Mouse (Mus musculus) colon, adult 2 months (tissue): Measurements from ENCODE around the gene Psg17. TPM values are rescaled to one million over a fixed set of nuclear protein-coding genes. Genes with fewer than 3 reads are reported as not detected.

Experiments
- polyA plus RNA-seq: library from polyadenylated mRNA; depleted of rRNA; stranded (reverse); fragments of >200 nt; gene quantifications from 2 replicates; pipeline ENCODE4 v1.2.3, GENCODE M21; 2012; rRNA removed

The Psg17 gene
- 0.26 and 0.38 TPM in 2 replicates for polyA plus RNA-seq

DNA sequence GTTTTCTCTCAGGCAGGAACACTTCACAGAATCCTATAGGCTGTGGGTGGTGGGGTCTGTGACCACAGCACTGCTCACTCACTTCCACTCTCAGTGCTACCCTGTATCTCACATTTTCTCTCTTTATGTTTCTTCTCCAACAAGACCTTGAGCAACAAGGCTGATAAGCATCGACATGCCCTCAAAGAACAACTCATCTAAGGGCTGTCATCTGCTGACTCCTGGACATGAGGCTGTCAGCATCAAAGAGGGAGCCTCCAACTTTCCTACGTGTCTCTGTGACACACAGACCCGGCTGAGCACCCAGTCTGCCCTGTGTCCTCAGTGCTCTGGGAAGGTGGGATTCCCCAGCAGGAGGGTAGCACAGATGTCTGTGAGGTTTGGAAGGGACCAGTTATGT, at the start of gene Psg17:
Psg17 (minus strand) TSS at position 101 of the 400 bp plus-strand sequence.

DNA sequence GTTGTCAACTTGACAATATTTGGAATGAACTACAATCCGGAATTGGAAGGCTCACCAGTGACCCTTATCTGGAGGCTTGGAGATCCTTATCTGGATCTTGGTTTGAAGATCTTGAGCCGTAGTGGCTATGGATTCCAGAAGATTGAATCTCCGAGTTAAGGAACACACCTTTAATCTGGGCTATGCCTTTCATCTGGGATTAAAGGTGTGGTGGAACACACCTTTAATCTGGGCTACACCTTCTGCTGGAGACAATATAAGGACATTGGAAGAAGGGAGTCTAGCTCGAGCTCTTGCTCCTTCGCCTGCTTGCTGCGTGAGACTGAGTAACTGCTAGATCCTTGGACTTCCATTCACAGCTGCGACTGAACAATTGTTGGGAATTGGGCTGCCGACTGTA, 49.6 kb upstream of the Psg17 start, which contains the start of gene Pglyrp1:
Pglyrp1 (plus strand) TSS at position 301 of the 400 bp plus-strand sequence.

DNA sequence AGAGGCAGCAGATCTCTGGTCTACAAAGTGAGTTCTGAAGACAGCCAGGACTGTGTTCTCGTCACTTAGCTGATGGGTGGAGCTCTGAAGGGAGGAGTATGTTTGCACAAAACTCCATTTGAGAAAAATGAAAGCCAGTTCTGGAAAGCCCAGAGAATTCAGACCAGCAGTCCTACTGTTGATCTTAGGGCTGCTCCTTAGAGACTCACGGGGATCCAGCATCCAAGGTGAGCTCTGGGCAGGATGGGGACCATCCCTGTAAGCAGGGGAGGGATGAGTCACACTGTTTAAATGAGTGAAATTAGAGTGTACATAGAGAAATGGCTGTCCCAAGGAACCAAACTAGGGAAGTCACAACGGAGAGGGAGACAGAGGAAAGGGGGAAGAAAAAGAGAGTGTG, 18.5 kb upstream of the Psg17 start, which contains the start of gene Mill2:
Mill2 (plus strand) TSS at position 102 of the 400 bp plus-strand sequence.

DNA sequence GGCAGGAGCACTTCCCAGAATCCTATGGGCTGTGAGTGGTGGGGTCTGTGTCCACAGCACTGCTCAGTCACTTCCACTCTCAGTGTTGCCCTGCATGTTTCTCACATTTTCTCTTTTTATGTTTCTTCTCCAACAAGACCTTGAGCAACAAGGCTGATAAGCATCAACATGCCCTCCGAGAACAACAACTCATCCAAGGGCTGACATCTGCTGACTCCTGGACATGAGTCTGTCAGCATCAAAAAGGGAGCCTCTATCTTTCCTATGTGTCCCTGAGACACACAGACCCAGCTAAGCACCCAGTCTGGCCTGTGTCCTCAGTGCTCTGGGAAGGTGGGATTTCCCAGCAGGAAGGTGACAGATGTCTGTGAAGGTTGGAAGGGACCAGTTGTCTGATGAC, 23.0 kb downstream of the Psg17 start, which contains the start of gene Psg19:
Psg19 (minus strand) TSS at position 101 of the 400 bp plus-strand sequence.

Other genes with a start within 250 kb of the Psg17 start
- not detected in 2 replicates for gene Psg23, start 205.1 kb downstream of the Psg17 start, polyA plus RNA-seq
- gene Psg21, start 164.9 kb downstream of the Psg17 start, polyA plus RNA-seq: not detected in 2 replicates
- gene Psg20, start 135.4 kb downstream of the Psg17 start, polyA plus RNA-seq: not detected in 2 replicates
- 0.07 TPM in 1 of 2 replicates, not detected in the other for gene Psg22, start 103.5 kb downstream of the Psg17 start, polyA plus RNA-seq
- not detected in 2 replicates for gene Psg19, start 23.1 kb downstream of the Psg17 start, polyA plus RNA-seq
- gene Mill2, start 18.4 kb upstream of the Psg17 start, polyA plus RNA-seq: 5.5 and 6.5 TPM in 2 replicates
- 1,287 and 1,800 TPM in 2 replicates for gene Pglyrp1, start 49.7 kb upstream of the Psg17 start, polyA plus RNA-seq
- 24.9 and 30.9 TPM in 2 replicates for gene Ccdc61, start 88.8 kb upstream of the Psg17 start, polyA plus RNA-seq
- gene Nova2, start 104.3 kb upstream of the Psg17 start, polyA plus RNA-seq: 0.56 and 0.80 TPM in 2 replicates
- not detected in 2 replicates for gene Nanos2, start 165.8 kb upstream of the Psg17 start, polyA plus RNA-seq
- 9.8 and 12.8 TPM in 2 replicates for gene Mypop, start 169.6 kb upstream of the Psg17 start, polyA plus RNA-seq
- 48.1 and 49.0 TPM in 2 replicates for gene Irf2bp1, start 182.4 kb upstream of the Psg17 start, polyA plus RNA-seq
- 70.8 and 76.2 TPM in 2 replicates for gene Foxa3, start 201.9 kb upstream of the Psg17 start, polyA plus RNA-seq
- 80.5 and 90.6 TPM in 2 replicates for gene Sympk, start 202.8 kb upstream of the Psg17 start, polyA plus RNA-seq
- gene Rsph6a, start 233.1 kb upstream of the Psg17 start, polyA plus RNA-seq: not detected in 2 replicates